Mouse (Mus musculus) erythroblast, embryonic 14.5 days (primary cell): ENCODE results near the gene Srek1.

ENCODE experiments used
- GATA1 ChIP-seq: IDR thresholded peaks from 2 replicates; pipeline ENCODE4 v1.6.1; 2012; ENCODE audit warnings: low read length, inconsistent platforms, mixed read lengths
- TAL1 ChIP-seq: IDR thresholded peaks from 3 replicates; pipeline ENCODE4 v1.6.1; 2012; ENCODE audit warnings: low read length, inconsistent platforms, mixed read lengths

DNA sequence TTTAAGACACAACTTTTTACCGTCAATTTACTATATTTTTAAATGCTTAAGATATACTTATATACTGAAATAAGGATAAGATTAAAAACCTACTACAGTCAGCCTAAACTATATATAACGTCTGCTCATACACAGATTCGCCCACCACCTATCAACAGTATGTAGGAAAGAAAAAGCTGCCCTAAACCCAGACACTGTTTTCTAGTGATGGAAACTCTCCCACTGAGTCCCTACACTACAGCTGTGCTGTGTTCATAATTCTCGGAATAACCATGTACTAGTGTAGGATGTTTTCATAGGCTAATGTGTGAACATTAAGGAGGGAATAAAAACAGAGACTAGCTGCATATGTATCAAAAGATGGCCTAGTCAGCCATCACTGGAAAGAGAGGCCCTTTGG is 29.2 kb downstream of the Srek1 start:
- TF ChIP-seq GATA1 = no peak
- no peak for TF ChIP-seq TAL1
